Mouse (Mus musculus) heart, adult 11 months (tissue): ENCODE results near the gene Alkal2.

Experiments
- DNase-seq: peaks from one replicate; pipeline ENCODE4 v3.0.0; 2022

The Alkal2 gene

GRCm38 (mm10) chr12:30883986-30884621 lies at the start of gene Alkal2:
Gene Alkal2 (plus strand): TSS chr12:30884322.
- peak; percentile 95 for DNase-seq

- no peak for DNase-seq
Measured at GRCm38 (mm10) chr12:30848521-30848920, 35.6 kb upstream of the Alkal2 start.

GRCm38 (mm10) chr12:30850902-30851301 lies 33.2 kb upstream of the Alkal2 start:
- DNase-seq: no peak

GRCm38 (mm10) chr12:30851871-30852270 lies 32.3 kb upstream of the Alkal2 start:
- peak; percentile 36 for DNase-seq

- DNase-seq: no peak
Measured at GRCm38 (mm10) chr12:30855442-30856159, 28.5 kb upstream of the Alkal2 start.

- DNase-seq: peak; percentile 48
Measured at GRCm38 (mm10) chr12:30856172-30856571, 27.9 kb upstream of the Alkal2 start.

- DNase-seq: peak; percentile 51
Measured at GRCm38 (mm10) chr12:30864347-30864746, 19.8 kb upstream of the Alkal2 start.

GRCm38 (mm10) chr12:30865781-30866180 lies 18.3 kb upstream of the Alkal2 start:
- DNase-seq: peak; percentile 58

GRCm38 (mm10) chr12:30879447-30879846 lies 4.7 kb upstream of the Alkal2 start:
- DNase-seq: no peak

GRCm38 (mm10) chr12:30883592-30883985 lies 533 bp upstream of the Alkal2 start:
- no peak for DNase-seq

- no peak for DNase-seq
Measured at GRCm38 (mm10) chr12:30884622-30885230, 604 bp downstream of the Alkal2 start.

GRCm38 (mm10) chr12:30885891-30886290 lies 1.8 kb downstream of the Alkal2 start:
- peak; percentile 95 for DNase-seq

GRCm38 (mm10) chr12:30888003-30888402 lies 3.9 kb downstream of the Alkal2 start:
- no peak for DNase-seq

- DNase-seq: no peak
Measured at GRCm38 (mm10) chr12:30890067-30890466, 5.9 kb downstream of the Alkal2 start.

- no peak for DNase-seq
Measured at GRCm38 (mm10) chr12:30891438-30891837, 7.3 kb downstream of the Alkal2 start.

- no peak for DNase-seq
Measured at GRCm38 (mm10) chr12:30897039-30897438, 12.9 kb downstream of the Alkal2 start.

GRCm38 (mm10) chr12:30908658-30909057 lies 24.5 kb downstream of the Alkal2 start:
- DNase-seq: no peak

GRCm38 (mm10) chr12:30909881-30910280 lies 25.8 kb downstream of the Alkal2 start:
- no peak for DNase-seq

- DNase-seq: no peak
Measured at GRCm38 (mm10) chr12:30910860-30911259, 26.7 kb downstream of the Alkal2 start.

- peak; percentile 99 for DNase-seq
Measured at GRCm38 (mm10) chr12:30911261-30912047, 27.3 kb downstream of the Alkal2 start, which contains the start of the genes Acp1 and Sh3yl1. Gene Acp1 (minus strand): TSS chr12:30911589. Gene Sh3yl1 (plus strand): TSS chr12:30911668.

- DNase-seq: no peak
Measured at GRCm38 (mm10) chr12:30912048-30912381, 27.9 kb downstream of the Alkal2 start.

GRCm38 (mm10) chr12:30912840-30913239 lies 28.7 kb downstream of the Alkal2 start:
- no peak for DNase-seq

- DNase-seq: peak; percentile 85
Measured at GRCm38 (mm10) chr12:30922401-30922800, 38.3 kb downstream of the Alkal2 start.
